Mouse (Mus musculus): Measurements from ENCODE around the gene Rfx4. TPM values are rescaled to one million over a fixed set of nuclear protein-coding genes. Genes with fewer than 3 reads are reported as not detected.
A peak's percentile ranks its signal among the peaks of the same experiment; 100 is the strongest.

The Rfx4 gene
- total and polyA plus RNA-seq, 2 experiments = 1.8 to 5.1 TPM

DNA sequence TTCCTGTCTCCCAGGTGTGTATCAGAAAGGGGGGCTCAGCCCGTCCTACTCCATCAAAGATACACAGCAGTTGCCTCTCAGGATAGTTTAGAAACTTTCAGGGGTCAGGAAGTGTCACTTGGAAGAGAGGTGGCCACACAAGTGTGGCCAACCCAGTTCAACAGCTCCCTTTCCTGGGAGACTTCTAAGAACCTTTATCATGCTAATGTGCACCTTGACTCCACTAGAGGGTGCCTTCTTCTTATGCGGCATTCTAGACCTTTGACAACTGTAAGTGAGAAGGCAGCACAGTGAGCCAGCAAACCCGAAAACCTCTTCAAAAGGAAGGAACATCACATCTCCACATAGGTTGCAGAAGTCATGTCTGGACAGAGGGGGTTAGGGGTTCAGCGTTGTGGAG, 80.2 kb downstream of the Rfx4 start:
- 21% methylated on average over 4 of the region's 4 CpGs for WGBS
- DNase-seq (ENCODE audit: extremely low read depth, low read depth, low spot score) = peak; percentile 73
- H3K4me3 ChIP-seq (ENCODE audit: insufficient read depth, low read depth, low read length) = no peak overlapping the region
- H3K9ac ChIP-seq (ENCODE audit: low read depth, low read length) = no peak overlapping the region
- no peak overlapping the region for H3K27ac ChIP-seq (replicated peaks; ENCODE audit: insufficient read depth, low read depth, low read length)
- TF ChIP-seq POLR2A (IDR thresholded peaks at IDR 0.05; ENCODE audit: extremely low read depth, insufficient read depth, low read length) = no peak
- peak; percentile 18; the same call in 1 of the 2 replicates for TF ChIP-seq CTCF (IDR thresholded peaks at IDR 0.05; ENCODE audit: low read depth, low read length)
- H3K79me2 ChIP-seq (ENCODE audit: control insufficient read depth, insufficient read depth, low read length) = no peaks in the 10 kb centered on the region
- no peaks in the 10 kb centered on the region for H3K36me3 ChIP-seq (ENCODE audit: control insufficient read depth, insufficient read depth, low read length)
- H3K27me3 ChIP-seq (ENCODE audit: control insufficient read depth, insufficient read depth, low read length) = no peaks in the 10 kb centered on the region
- H3K4me1 ChIP-seq (ENCODE audit: control insufficient read depth, insufficient read depth, low read length) = no peaks in the 10 kb centered on the region

DNA sequence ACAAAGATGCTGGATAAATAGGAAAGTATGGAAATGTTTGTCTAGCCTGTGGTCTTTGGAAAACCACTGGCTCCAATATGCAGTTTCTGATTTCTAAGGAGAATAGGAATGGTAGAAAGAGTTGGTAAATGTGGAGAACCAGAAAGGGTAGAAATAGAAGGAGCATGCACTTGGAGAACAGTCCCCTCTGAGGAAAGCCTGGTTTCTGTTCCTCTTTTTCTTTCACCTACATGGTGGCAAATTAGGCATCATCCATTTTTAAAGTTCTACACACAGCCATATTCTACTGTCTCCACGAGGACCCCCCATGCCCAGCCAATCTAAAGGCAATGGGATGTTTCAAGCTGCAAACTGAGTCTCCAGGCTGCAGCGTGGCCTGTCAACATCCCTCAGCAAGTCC, 81.5 kb downstream of the Rfx4 start:
- H3K9ac ChIP-seq (ENCODE audit: low read depth, low read length) = no peak overlapping the region
- no peak overlapping the region for H3K4me3 ChIP-seq (ENCODE audit: insufficient read depth, low read depth, low read length)
- H3K27ac ChIP-seq (replicated peaks; ENCODE audit: insufficient read depth, low read depth, low read length) = no peak overlapping the region
- 86% methylated on average over 2 of the region's 2 CpGs for WGBS
- no peak for DNase-seq (ENCODE audit: extremely low read depth, low read depth, low spot score)
- H3K79me2 ChIP-seq (ENCODE audit: control insufficient read depth, insufficient read depth, low read length) = no peaks in the 10 kb centered on the region
- no peaks in the 10 kb centered on the region for H3K36me3 ChIP-seq (ENCODE audit: control insufficient read depth, insufficient read depth, low read length)
- H3K27me3 ChIP-seq (ENCODE audit: control insufficient read depth, insufficient read depth, low read length) = no peaks in the 10 kb centered on the region
- no peaks in the 10 kb centered on the region for H3K4me1 ChIP-seq (ENCODE audit: control insufficient read depth, insufficient read depth, low read length)
- TF ChIP-seq CTCF (IDR thresholded peaks at IDR 0.05; ENCODE audit: low read depth, low read length) (no peak), POLR2A (IDR thresholded peaks at IDR 0.05; ENCODE audit: extremely low read depth, insufficient read depth, low read length) (no peak)

- H3K79me2 ChIP-seq (ENCODE audit: control insufficient read depth, insufficient read depth, low read length) = no peaks in the 10 kb centered on the region
- H3K27me3 ChIP-seq (ENCODE audit: control insufficient read depth, insufficient read depth, low read length) = no peaks in the 10 kb centered on the region
- TF ChIP-seq CTCF (IDR thresholded peaks at IDR 0.05; ENCODE audit: low read depth, low read length) (no peak), POLR2A (IDR thresholded peaks at IDR 0.05; ENCODE audit: extremely low read depth, insufficient read depth, low read length) (no peak)
- H3K4me1 ChIP-seq (ENCODE audit: control insufficient read depth, insufficient read depth, low read length) = no peaks in the 10 kb centered on the region
- no peak overlapping the region for H3K27ac ChIP-seq (replicated peaks; ENCODE audit: insufficient read depth, low read depth, low read length)
- no peak overlapping the region for H3K9ac ChIP-seq (ENCODE audit: low read depth, low read length)
- WGBS = 64% methylated on average over 7 of the region's 7 CpGs
- no peak overlapping the region for H3K4me3 ChIP-seq (ENCODE audit: insufficient read depth, low read depth, low read length)
- no peaks in the 10 kb centered on the region for H3K36me3 ChIP-seq (ENCODE audit: control insufficient read depth, insufficient read depth, low read length)
- DNase-seq (ENCODE audit: extremely low read depth, low read depth, low spot score) = no peak
Measured at GRCm38 (mm10) chr10:84838850-84839473, 83.1 kb downstream of the Rfx4 start.

GRCm38 (mm10) chr10:84846638-84847037, 90.8 kb downstream of the Rfx4 start:
- Histone ChIP-seq H3K27me3 (ENCODE audit: control insufficient read depth, insufficient read depth, low read length) (no peaks in the 10 kb centered on the region), H3K36me3 (ENCODE audit: control insufficient read depth, insufficient read depth, low read length) (no peaks in the 10 kb centered on the region), H3K4me1 (ENCODE audit: control insufficient read depth, insufficient read depth, low read length) (no peaks in the 10 kb centered on the region; the same call in 1 of the 2 replicates), H3K79me2 (ENCODE audit: control insufficient read depth, insufficient read depth, low read length) (no peaks in the 10 kb centered on the region), H3K27ac (replicated peaks; ENCODE audit: insufficient read depth, low read depth, low read length) (no peak overlapping the region), H3K4me3 (ENCODE audit: insufficient read depth, low read depth, low read length) (no peak overlapping the region), H3K9ac (ENCODE audit: low read depth, low read length) (no peak overlapping the region)
- DNase-seq (ENCODE audit: extremely low read depth, low read depth, low spot score) = no peak
- no peak for TF ChIP-seq POLR2A (IDR thresholded peaks at IDR 0.05; ENCODE audit: extremely low read depth, insufficient read depth, low read length)
- TF ChIP-seq CTCF (IDR thresholded peaks at IDR 0.05; ENCODE audit: low read depth, low read length) = no peak
- WGBS = 72% methylated on average over 5 of the region's 5 CpGs

DNA sequence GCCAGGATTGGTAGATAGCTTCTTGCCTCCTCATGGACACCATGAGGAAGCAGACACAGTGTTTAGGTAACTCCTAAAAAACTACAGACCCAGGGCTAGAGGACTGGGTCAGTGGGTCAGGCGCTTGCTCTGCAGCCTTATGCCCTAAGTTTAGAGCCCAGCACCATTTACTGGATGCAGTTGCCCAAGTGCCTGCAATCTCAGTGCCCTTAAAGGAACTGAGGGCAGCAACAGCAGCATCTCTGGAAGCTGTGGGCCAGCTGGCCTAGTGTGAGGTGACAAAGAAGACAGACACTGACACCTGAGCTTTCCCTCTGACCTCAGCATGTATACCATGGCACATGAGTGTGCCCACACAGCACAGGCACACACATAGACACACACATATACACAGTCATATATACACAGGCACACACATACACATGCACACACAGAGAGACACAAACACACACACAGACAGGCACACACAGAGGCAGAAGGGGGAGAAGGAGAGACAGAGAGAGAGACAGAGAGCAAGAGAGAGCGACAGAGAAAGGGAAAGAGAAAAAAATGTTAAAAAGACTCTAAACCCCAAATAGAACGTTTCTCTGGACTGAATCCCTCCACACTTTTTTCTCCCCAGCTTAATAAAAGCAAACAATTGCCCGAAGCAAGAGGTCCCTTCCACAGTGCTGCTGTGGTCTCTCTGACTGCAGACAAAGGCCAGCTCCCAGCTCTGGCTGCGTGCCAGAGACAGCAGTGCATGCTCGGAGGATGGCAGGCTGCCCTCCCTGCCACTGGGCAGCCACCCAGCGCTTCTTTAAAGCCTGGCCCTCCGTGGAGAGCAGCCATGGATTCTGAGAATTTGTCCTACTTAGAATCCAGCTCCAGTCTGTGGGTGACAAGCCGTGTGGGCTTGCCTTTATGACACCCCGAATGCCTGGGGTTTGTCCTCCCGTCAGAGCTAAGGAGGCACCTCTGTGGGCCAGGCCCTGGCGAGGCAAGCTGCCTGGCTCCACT, 96.4 kb downstream of the Rfx4 start:
- no peak overlapping the region for H3K4me3 ChIP-seq (ENCODE audit: insufficient read depth, low read depth, low read length)
- TF ChIP-seq CTCF (IDR thresholded peaks at IDR 0.05; ENCODE audit: low read depth, low read length) (no peak), POLR2A (IDR thresholded peaks at IDR 0.05; ENCODE audit: extremely low read depth, insufficient read depth, low read length) (no peak)
- H3K27ac ChIP-seq (replicated peaks; ENCODE audit: insufficient read depth, low read depth, low read length) = peak overlapping the region; percentile 27
- no peaks in the 10 kb centered on the region for H3K36me3 ChIP-seq (ENCODE audit: control insufficient read depth, insufficient read depth, low read length)
- H3K27me3 ChIP-seq (ENCODE audit: control insufficient read depth, insufficient read depth, low read length) = no peaks in the 10 kb centered on the region
- DNase-seq (ENCODE audit: extremely low read depth, low read depth, low spot score) = peak; percentile 74
- H3K4me1 ChIP-seq (ENCODE audit: control insufficient read depth, insufficient read depth, low read length) = peaks cover 10% of the 10 kb centered on the region
- H3K79me2 ChIP-seq (ENCODE audit: control insufficient read depth, insufficient read depth, low read length) = no peaks in the 10 kb centered on the region
- 24% methylated on average over 12 of the region's 12 CpGs for WGBS
- H3K9ac ChIP-seq (ENCODE audit: low read depth, low read length) = peak overlapping the region; percentile 30; the same call in 1 of the 2 replicates

Data from liver, adult 2 months (tissue).